Mouse (Mus musculus) liver, embryonic 14.5 days (tissue): ENCODE measurements at regions not wholly inside any gene's neighbourhood (a gene's known extent, or its start where the extent isn't known, plus 50 kb on each side); places are given as distances from the start of the nearest gene placed in this dataset.

Experiments used
- ATAC-seq: fragments of 200-750 bp; cut with Nextera tagmentation; 2 replicates; pipeline ENCODE4 v1.8.0; 2017; ENCODE audit warnings: moderate number of reproducible peaks, mild to moderate bottlenecking, moderate library complexity; ENCODE audit not compliant: insufficient read depth
- DNase-seq, 3 experiments: peaks; one replicate each; pipeline ENCODE4 v3.0.0-alpha.2; 2012 to 2013; ENCODE audit warnings: low read depth in 3 of 3, low spot score in 3 of 3
- H3K27ac ChIP-seq: fragments of 300-500 bp; sonication (generic); 2 replicates; pipeline ENCODE4 v1.5.1; 2014; ENCODE audit warnings: moderate library complexity, mild to moderate bottlenecking, control low read depth, inconsistent platforms
- H3K27me3 ChIP-seq: fragments of 300-500 bp; sonication (generic); 2 replicates; pipeline ENCODE4 v1.6.1; 2014; ENCODE audit warnings: mild to moderate bottlenecking, low read length, moderate library complexity; ENCODE audit not compliant: control insufficient read depth, insufficient read depth
- H3K36me3 ChIP-seq: fragments of 300-500 bp; sonication (generic); replicated peaks from 2 replicates; pipeline ENCODE4 v1.6.1; 2014; ENCODE audit warnings: low read depth; ENCODE audit not compliant: control insufficient read depth, insufficient read depth
- H3K4me1 ChIP-seq, 2 experiments: fragments of 200-500 bp in 1 of 2; fragments of 300-500 bp in 1 of 2; sonication (generic) in 1 of 2; replicated peaks; 2 replicates each; pipeline ENCODE4 v1.6.1; 2012 to 2014; ENCODE audit warnings: antibody characterized with exemption in 1 of 2, inconsistent platforms in 1 of 2, low read length in 1 of 2; ENCODE audit not compliant: control insufficient read depth in 2 of 2, insufficient read depth in 2 of 2
- H3K4me2 ChIP-seq: fragments of 300-500 bp; sonication (generic); 2 replicates; pipeline ENCODE4 v1.6.1; 2014; ENCODE audit warnings: low read depth, mild to moderate bottlenecking, control low read depth, moderate library complexity
- H3K4me3 ChIP-seq, 2 experiments: fragments of 200-500 bp in 1 of 2; fragments of 300-500 bp in 1 of 2; sonication (generic) in 1 of 2; 2 replicates each; pipeline ENCODE4 v1.5.1; 2012 to 2014; ENCODE audit warnings: low read depth in 2 of 2, low read length in 2 of 2, mild to moderate bottlenecking in 2 of 2, control low read depth in 1 of 2, inconsistent platforms in 1 of 2, moderate library complexity in 1 of 2; ENCODE audit not compliant: insufficient read depth in 1 of 2
- H3K9ac ChIP-seq: fragments of 300-500 bp; sonication (generic); replicated peaks from 2 replicates; pipeline ENCODE4 v1.6.1; 2014; ENCODE audit warnings: mild to moderate bottlenecking, control low read depth, moderate library complexity
- H3K9me3 ChIP-seq: fragments of 300-500 bp; sonication (generic); 2 replicates; pipeline ENCODE4 v1.6.1; 2016; ENCODE audit warnings: low read length, mixed read lengths; ENCODE audit not compliant: control insufficient read depth
- CTCF ChIP-seq: IDR thresholded peaks from 2 replicates; pipeline ENCODE4 v1.5.1; 2016; ENCODE audit warnings: antibody characterized with exemption, low read depth, control low read depth
- EP300 ChIP-seq: IDR thresholded peaks from 2 replicates; pipeline ENCODE4 v1.6.1; 2016; ENCODE audit warnings: antibody characterized with exemption, low read depth
- WGBS: fragments of 180-500 bp; shearing (Covaris S2); extraction: QIAGEN DNeasy Blood & Tissue Kit; methylation state at CpG from one replicate; pipeline ENCODE4 v1.1.7; 2014; ENCODE audit not compliant: insufficient replicate concordance; 5-methylcytosine and 5-hydroxymethylcytosine counted together

DNA sequence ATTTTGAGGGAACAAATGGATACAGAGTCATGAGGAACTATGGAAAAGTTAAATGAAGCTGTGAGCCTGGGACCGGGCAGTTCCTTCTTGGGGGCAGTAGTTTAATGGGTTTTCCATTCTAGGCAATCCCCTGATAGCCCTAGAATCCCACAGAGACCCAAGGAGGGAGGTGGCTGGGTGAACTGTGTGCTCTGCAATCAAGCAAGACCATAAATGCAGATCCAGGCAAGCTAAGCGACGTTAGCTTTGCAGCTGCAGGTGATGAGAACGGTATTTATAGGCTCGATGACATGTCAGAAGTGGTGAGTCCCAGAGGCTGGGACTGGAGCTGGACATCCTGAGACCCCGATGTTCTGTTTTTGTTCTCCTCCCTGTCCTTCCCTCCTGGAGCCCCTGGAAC is 108.2 kb downstream of the Zfp36l1 start:
- Histone ChIP-seq H3K4me3 (no peak overlapping the region), H3K27me3 (no peaks in the 10 kb centered on the region), H3K9me3 (no peaks in the 10 kb centered on the region), H3K9ac (no peak overlapping the region), H3K36me3 (no peaks in the 10 kb centered on the region), H3K27ac (no peak overlapping the region), H3K4me1 (peaks cover 2 to 8% of the 10 kb centered on the region in 2 experiments; a peak in 2 of 4 replicates), H3K4me2 (no peak overlapping the region)
- TF ChIP-seq CTCF (no peak), EP300 (no peak)
- DNase-seq (no peak), ATAC-seq (no peak)
- 72% methylated on average over 6 of the region's 6 CpGs for WGBS

GRCm38 (mm10) chr12:80003486-80003885 is 109.3 kb downstream of the Zfp36l1 start:
- H3K9ac ChIP-seq: no peak overlapping the region
- TF ChIP-seq EP300 (no peak), CTCF (no peak)
- no peaks in the 10 kb centered on the region for H3K9me3 ChIP-seq
- H3K27ac ChIP-seq: no peak overlapping the region
- no peaks in the 10 kb centered on the region for H3K27me3 ChIP-seq
- WGBS: 77% methylated on average over 12 of the region's 12 CpGs
- no peak overlapping the region for H3K4me2 ChIP-seq
- ATAC-seq (no peak), DNase-seq (no peak)
- H3K4me1 ChIP-seq: peaks cover 2 to 16% of the 10 kb centered on the region in 2 experiments; a peak in 3 of 4 replicates
- no peak overlapping the region for H3K4me3 ChIP-seq
- H3K36me3 ChIP-seq: no peaks in the 10 kb centered on the region

DNA sequence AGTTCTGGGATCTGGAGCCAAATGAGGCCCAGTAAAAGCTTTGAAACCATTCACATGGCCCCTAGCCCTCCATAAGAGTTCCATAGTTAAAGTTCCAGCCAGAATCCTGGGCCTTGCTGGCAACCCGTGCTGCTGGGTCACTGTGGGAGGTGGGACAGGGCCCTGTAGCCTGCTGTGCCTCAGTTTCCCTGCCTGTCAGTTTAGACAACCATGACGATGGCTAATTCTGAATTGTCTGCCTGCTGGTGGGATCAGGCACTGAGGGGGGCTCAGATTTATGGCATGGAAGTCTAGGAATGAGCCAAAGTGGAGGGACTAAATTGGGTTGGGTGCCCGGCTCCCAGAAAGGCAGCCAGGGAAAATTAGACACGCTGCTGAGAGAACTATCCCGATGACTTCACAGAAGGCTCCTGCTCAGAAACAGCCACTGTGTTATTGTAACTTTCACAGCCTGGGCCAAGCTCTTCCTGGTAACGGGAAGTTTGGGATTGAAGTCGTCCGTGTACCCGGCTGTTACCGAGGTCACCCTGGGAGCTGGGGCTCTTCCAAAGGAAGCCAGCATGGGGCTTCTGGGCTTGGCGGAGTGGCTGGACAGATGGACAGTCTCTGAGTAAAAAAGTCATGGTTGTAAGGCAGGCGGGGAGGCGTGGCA is 110.2 kb downstream of the Zfp36l1 start:
- Histone ChIP-seq H3K4me3 (no peak overlapping the region), H3K9me3 (no peaks in the 10 kb centered on the region), H3K27me3 (no peaks in the 10 kb centered on the region), H3K4me1 (peaks cover 2 to 16% of the 10 kb centered on the region in 2 experiments; a peak in 3 of 4 replicates), H3K27ac (no peak overlapping the region), H3K4me2 (no peak overlapping the region), H3K9ac (no peak overlapping the region), H3K36me3 (no peaks in the 10 kb centered on the region)
- 80% methylated on average over 13 of the region's 13 CpGs for WGBS
- no peak for TF ChIP-seq EP300
- no peak for TF ChIP-seq CTCF
- ATAC-seq (no peak), DNase-seq (no peak)

- ATAC-seq: no peak
- no peak overlapping the region for H3K27ac ChIP-seq
- 34% methylated on average over 2 of the region's 2 CpGs for WGBS
- no peak overlapping the region for H3K4me2 ChIP-seq
- no peak overlapping the region for H3K4me3 ChIP-seq
- H3K36me3 ChIP-seq: no peaks in the 10 kb centered on the region
- no peaks in the 10 kb centered on the region for H3K9me3 ChIP-seq
- H3K27me3 ChIP-seq: no peaks in the 10 kb centered on the region
- TF ChIP-seq CTCF (no peak), EP300 (no peak)
- DNase-seq: no peak
- no peak overlapping the region for H3K9ac ChIP-seq
- peaks cover 2 to 16% of the 10 kb centered on the region in 2 experiments; a peak in 3 of 4 replicates for H3K4me1 ChIP-seq
Measured at GRCm38 (mm10) chr12:80001794-80002193, 111.0 kb downstream of the Zfp36l1 start.

DNA sequence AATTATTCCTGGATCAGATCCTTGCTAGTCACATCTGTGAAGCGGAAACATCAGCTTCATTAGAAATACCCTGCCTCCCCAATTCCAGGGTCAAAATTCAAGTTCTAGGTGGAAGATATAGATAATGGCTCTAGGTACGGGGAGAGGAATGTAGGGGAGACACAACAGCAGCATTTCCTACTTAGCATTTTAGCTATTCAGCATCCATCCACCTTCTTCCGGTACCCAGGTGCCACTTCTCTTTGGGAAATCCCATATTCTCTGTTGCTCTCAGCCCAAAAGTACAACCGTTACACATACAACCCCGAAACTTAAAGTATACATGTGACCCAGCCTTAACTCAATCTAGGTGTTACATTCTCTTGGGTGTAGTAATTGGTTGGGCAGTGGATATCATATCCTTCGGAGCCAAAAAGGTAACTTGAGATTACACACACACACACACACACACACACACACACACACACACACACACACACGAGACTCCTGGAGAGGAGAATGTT is 112.9 kb downstream of the Zfp36l1 start:
- TF ChIP-seq EP300 (no peak), CTCF (no peak)
- Histone ChIP-seq H3K4me1 (peaks cover 2 to 17% of the 10 kb centered on the region in 2 experiments; a peak in 3 of 4 replicates), H3K27ac (no peak overlapping the region), H3K4me2 (no peak overlapping the region), H3K9ac (no peak overlapping the region), H3K27me3 (no peaks in the 10 kb centered on the region), H3K36me3 (no peaks in the 10 kb centered on the region), H3K9me3 (no peaks in the 10 kb centered on the region), H3K4me3 (no peak overlapping the region)
- DNase-seq (no peak), ATAC-seq (no peak)
- 73% methylated on average over 7 of the region's 7 CpGs for WGBS
